Mouse (Mus musculus) gastrocnemius, postnatal 10 days (tissue): ENCODE measurements around the gene Npw. TPM values are rescaled to one million over a fixed set of nuclear protein-coding genes. Genes with fewer than 3 reads are reported as not detected.
"Not testable (repeated sequence)": the region's sequence is repeated elsewhere in the genome, so short reads cannot be mapped to it uniquely, and the experiment has no call there.

Experiments used
- DNase-seq: peaks from one replicate; pipeline ENCODE4 v3.0.0; 2021; ENCODE audit warnings: mixed read lengths
- total RNA-seq, 2 experiments: library from RNA; stranded (reverse); gene quantifications; 2 replicates each; pipeline ENCODE4 v1.2.3; 2021

Gene Npw
- total RNA-seq, 2 experiments from 2014 or later = not detected

DNA sequence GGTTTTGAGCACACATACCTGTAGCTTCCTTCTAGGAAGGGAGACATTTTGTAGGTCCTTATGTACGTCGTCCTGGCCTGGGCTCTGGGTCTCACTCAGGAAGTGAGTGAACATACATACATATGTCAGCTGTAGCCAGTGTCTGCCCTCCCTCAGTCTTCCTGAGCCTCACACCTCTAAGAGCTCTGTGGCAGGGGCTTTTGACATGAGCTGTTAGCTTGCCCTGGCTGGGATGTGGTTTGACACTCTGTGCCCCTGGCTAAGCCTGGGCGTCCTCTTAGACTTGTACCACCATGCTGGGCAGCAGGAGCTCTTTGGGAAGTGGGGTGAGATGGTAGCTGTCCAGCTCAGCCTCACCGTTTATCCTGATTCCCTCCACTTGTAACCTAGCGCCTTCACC lies 13.1 kb upstream of the Npw start:
- no peak for DNase-seq

DNA sequence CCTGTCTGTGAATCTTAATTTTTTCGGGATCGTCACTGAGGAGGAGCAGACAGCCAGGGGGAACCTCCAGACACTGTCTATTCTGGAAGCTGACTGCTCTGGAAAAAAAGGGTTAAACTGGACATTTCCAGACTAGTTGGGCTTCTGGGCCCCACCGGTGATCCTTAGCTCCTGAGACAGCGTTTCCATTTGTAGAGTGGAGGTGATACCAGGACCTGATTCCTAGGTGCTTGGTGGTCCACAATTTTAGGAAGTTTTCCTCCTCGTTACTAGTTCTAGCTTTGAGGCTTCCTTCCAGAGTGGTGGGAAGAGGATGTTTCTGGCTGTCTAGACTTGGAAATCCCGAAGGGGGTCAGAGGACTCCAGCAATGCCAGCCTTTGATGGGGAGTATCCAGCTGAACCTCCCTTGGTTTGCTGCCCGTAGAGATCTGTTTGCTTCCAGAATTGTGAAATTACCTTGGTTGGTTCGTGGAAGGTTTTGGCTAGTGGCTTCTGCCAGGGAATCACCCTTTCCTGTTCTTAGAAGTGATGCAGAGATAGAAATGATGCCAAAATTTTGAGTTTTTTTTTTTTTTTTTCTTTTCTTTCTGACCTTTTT lies 12.1 kb upstream of the Npw start:
- no peak for DNase-seq

DNA sequence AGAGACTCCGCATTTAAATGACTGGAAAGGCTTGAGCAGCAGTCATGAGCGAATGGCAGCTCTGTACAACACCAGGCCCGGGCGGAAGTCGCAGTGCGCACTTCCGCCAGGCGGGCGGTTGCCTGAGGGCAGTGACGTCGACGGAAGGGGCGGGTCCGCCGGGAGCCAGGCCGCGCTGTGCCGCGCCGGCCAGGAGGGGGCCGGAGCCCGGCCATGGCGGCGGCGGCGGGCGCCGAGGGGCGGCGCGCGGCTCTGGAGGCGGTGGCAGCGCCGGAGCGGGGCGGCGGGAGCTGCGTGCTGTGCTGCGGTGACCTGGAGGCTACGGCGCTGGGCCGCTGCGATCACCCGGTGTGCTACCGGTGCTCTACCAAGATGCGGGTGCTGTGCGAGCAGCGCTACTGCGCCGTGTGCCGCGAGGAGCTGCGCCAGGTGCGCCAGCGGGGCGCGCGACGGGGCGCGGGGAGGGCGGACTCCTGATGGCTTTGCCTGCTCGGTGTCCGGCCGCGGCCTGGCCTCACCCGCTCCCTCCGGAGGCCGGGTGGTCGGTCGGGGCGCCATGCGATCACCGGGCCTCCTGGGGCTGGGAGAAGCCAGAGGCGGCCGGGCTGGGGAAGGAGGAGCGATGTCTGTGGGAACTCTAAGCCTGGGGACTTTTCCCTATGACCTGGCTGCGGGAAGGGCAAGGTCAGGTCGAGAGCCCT lies 11.4 kb upstream of the Npw start, which contains the start of gene Zfp598:
TSS of gene Zfp598 (plus strand) at position 143 of the 701 bp plus-strand sequence.
- peak; percentile 97 for DNase-seq

DNA sequence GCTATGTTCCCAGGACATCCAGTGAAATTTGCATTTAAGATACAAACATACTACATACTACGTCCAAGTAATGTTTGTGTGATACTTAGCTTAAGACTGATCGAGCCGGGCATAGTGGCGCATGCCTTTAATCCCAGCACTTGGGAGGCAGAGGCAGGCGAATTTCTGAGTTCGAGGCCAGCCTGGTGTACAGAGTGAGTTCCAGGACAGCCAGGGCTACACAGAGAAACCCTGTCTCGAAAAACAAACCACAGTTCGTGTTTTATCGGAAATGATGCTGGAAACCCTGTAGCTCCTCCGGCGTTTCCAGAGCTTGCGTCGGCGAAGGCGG lies 10.9 kb upstream of the Npw start:
- not testable (repeated sequence) for DNase-seq

DNA sequence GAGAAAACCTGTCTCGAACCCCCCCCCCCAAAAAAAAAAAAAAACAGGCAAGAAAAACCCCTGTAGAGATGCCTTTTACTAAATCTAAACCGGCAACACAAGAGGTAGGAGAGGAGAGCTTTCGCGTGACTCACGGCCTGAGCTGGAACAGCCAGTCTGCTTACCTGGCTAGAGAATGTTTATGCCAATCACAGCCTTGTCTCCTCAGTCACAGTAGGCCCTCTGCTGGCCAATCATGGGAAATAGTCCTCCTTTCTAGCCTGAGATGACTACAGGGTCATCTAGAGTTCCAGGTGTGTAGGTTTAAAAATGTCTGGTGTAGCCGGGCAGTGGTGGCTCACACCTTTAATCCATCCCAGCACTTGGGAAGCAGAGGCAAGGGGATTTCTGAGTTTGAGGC lies 9.2 kb upstream of the Npw start:
- DNase-seq = no peak

DNA sequence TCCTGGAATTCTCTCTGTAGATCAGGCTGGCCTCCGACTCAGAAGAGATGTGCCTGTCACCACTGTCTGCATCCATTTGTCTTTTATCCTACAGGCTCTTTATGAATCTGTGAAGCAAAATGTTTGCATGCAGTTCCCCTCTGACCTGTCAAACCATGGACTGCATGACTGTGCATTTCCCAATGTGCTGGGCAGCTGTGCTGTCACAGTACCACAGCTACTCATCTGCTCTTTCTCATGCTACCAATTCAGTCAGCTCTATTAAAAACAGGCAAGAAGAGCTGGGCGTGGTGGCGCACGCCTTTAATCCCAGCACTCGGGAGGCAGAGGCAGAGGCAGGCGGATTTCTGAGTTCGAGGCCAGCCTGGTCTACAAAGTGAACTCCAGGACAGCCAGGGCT lies 8.8 kb upstream of the Npw start:
- DNase-seq = not testable (repeated sequence)

DNA sequence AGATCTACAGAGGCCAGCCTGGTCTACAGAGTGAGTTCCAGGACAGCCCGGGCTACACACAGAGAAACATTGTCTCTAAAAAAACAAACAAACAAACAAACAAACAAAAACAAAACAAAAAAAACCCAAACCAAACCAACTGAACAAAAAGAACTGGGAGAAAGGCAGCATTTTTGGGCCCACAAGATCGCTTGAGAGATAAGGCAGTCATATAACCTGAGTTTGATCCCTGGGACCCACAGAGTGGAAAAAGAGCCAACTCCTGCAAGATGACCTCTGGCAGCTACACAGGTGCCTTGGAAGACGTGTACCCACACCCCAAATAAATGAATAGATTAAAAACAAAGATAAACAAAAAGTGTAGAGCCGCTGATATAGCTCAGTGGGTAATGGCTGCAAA lies 3.3 kb downstream of the Npw start:
- no peak for DNase-seq

DNA sequence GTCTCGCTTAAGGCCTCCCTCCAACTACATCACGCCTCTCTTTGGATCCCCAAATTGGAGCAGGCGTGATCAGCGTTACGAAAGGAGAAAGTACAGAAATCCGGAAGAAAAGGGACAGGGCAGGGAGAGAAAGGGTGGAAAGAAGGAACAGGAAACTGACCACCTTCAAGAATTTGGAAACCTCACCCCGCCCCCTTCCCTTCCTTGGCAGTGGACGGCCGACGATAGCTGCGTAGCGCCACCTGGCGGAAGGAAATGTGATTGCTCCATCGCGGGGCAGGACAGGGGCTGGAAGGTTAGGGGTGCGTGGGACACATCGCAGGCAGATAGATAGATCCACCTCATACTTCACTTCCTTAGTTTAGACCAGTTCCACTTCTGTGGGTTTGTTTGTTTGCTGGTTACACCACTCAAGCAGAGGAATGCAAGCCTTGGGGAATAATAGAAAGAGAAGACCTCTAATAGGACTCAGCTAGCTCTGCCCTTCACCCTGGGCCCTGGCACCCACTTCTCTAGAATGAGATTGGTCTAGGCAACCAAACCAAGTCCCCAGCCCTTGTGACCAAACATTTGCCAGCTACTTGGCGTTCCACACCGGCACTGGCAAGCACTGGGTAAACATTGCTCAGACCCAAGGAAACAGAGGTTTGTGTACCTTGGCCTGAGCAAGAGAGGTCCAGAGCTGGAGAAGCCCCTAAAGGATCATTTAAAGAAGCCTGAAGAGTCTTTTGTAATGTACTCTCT lies 4.1 kb downstream of the Npw start:
- peak; percentile 79 for DNase-seq

DNA sequence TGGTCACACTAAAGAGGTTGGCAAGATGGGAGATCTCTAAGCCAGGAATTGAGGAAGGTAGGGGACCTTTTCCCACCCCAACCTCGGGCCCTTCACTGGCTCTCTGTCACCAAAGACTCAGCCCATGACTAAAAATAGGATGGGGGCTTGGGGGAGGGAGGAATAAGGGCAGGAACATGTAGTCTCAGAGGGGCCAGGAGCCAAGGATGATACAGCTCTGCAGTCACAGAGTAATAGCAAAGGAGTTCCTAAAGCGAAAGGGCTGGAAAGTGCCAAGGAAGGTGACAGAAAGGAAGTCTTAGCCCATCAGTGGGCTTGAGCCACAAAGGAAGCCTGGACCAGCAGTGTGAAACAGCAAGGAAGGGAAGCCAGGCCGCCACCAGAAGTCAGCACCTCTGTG lies 6.4 kb downstream of the Npw start:
- DNase-seq = no peak

DNA sequence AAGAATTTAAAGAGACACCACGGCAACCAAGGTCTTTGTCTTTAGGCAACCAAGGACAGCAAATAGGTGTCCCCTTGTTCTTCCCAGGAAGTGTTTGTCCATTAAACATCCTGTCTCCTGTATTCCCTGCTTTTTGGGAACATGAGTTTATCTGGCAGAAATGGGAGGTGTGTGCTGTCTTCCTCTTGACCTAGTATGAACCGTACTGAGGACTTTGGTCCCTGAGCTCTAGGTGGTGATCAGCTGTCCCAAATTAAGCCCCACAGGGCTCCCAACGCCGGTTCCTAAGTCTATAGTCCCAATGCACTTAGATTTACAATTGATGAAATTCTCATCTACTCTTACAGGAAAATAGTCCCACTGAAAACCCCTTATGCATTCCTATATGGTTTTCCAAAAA lies 7.5 kb downstream of the Npw start:
- no peak for DNase-seq

DNA sequence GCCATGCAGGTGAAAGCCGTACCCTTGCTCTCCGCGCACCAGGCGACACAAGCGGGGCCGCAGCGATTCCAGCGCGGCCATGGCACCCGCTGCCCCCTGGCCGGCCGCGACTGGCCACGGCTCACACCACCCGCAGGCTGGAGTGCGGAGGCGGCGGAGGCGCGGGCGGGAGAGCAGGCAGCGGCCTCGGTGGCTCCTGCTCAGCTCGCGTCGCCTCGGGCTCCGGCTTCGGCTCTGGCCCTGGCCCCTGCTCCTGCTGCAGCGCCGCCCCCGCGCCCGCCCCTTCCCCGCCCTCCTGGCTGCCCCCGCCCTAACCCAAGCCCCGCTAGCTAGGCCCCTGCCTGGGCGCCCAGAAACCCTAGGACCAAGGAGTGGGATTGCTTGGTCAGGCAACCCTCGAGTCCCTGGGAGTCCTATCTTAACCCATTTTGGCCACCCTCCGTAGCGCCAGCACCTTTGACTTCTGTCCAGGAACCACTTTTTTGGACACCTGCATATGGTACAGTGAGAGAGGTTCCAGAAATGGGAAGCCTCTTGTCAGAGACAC lies 8.1 kb downstream of the Npw start, which contains the start of gene Slc9a3r2:
TSS of gene Slc9a3r2 (minus strand) at position 258 of the 547 bp plus-strand sequence.
- DNase-seq = peak; percentile 65

DNA sequence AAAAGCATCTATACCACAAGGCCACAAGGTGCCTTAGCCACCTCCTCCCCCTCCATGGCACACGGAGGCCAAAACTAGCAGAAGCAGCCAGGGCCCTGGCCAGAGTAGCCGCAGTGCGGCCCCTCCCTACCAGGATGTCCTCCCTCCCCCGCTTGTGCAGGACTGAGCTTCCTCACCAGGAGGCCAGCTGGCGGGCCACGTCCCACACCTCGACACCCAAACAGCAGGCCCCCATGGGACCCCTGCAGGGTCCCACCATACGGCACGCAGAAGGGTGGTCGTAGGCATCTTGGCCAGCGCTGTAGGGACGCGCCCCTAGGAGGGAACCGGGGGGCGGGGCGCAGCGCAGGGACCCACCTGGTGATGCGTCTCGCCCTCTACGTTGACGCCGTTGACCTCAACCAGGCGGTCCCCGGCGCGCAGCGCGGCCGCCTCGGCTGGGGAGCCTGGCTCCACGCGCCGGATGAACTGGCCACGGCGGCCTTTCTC lies 8.6 kb downstream of the Npw start:
- DNase-seq = peak; percentile 48

DNA sequence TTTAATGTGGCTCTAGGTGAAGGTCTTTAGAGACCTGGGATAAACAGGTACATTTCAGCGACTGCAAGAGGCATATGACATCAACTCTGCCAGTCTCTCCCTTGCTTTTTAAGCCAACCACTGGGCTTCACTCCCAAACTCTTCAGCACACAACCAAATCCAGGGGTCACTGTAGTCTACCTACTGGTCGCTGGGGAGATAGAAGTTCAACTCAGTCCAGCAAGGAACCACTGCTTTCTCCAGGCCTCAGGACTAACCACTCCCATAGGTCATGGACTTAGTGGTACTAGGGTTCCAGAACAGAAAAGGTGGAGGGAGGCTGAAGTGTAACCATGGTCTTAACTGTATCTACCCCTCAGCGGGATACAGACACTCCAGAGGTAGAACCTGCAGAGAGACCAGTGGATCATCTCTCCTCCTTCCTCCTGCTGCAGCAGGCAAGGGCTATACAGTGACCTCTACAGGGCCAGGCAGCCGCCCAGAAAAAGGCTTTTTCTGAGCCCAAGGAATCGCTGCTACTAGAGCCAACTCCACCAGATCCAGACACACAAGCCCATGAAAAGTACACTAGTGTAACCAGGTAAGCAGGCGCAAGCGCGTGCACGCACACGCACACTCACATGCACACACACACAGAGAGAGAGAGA lies 9.4 kb downstream of the Npw start:
- DNase-seq = no peak

DNA sequence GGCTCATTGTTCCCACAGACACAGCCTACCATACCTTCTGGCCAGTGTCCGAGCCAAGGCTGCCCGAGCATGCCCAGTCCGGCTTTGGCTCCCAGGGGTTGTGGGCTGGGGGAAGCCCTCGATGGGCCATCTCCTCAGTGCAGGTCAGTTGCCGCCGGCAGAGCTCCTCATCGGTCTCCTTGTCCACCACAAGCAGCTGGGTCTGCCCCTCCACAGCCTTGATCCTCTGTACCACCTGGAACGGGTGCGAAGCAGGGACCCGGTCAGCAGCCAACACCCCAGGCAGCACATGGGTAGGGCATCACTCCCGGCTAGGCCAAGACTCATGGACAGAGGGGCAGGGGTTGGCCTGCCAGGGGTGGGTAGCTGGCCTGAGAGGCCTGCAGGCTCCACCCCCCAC lies 10.8 kb downstream of the Npw start:
- DNase-seq = no peak

DNA sequence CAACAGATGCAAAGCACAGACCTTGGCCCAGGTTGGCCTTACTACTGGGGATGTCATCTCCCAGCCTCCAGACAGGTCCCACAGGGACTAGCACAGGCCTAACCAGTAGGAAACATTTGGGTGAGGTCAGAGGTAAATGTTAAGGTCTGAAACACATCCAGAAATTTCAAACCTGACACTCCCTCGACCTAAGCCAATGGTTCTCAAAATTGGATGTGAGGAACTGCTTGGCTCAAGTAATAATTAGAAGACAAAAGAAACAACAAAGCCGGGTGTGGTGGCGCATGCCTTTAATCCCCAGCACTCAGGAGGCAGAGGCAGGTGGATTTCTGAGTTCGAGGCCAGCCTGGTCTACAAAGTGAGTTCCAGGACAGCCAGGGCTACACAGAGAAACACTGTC lies 11.9 kb downstream of the Npw start:
- no peak for DNase-seq

DNA sequence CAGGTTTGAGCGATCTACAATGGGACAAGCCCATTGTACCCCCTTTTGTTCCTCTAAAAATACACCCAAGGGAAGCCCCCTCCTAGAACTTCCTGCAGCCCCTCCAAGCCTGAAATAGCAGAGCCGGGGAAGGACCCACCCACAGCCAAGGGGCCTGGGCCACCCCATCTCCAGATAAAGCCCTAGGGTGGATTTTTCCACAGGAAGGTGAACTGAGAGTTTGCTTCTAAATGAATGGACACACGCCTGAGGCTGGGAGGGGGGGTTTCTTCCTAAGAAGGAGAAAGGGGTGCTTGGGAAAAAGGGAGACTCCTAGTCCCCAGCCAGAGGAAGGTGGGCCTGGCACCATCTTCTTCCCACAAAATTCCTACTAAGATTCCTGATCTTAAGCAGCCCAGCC lies 12.3 kb downstream of the Npw start:
- no peak for DNase-seq

DNA sequence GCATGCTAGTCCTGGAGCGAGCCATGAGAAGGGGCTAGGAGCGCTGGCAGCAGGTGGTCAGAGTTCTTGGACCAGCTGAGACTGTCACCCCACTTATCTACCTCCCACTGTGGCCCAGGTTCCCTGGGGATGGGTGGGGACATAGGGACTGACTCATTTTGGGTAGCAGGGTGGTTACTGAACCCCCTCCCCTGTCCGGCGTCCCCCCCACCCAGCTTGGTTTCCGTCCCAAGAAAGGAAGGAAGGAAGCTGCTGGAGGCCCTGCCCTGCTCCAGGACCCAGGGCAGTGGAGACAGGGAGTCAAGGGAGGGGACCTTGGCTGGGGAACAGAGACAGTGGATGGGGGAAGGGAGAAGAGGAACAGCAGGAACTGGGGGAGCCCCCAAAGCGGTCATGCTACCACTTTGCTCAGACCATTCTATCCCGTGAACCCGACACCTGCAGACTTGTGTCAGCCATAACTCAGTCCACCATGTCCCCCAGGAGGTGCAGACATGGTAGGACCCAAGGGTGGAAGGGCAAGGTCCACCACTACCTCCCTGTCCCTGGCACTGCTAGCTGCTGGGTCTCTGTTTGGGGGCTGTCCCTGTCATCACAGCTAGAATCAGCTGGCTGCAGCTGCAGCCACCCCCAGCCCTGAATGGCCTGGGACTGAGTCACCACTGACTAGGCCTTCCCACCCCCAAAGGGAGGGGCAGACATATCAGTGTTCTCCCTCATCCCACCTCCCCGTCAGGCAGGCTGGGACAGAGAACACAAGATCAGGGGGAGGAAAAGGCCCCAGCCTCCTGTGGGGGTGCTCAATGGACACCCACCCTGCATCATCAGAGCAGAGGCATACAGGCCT lies 13.2 kb downstream of the Npw start:
- no peak for DNase-seq

DNA sequence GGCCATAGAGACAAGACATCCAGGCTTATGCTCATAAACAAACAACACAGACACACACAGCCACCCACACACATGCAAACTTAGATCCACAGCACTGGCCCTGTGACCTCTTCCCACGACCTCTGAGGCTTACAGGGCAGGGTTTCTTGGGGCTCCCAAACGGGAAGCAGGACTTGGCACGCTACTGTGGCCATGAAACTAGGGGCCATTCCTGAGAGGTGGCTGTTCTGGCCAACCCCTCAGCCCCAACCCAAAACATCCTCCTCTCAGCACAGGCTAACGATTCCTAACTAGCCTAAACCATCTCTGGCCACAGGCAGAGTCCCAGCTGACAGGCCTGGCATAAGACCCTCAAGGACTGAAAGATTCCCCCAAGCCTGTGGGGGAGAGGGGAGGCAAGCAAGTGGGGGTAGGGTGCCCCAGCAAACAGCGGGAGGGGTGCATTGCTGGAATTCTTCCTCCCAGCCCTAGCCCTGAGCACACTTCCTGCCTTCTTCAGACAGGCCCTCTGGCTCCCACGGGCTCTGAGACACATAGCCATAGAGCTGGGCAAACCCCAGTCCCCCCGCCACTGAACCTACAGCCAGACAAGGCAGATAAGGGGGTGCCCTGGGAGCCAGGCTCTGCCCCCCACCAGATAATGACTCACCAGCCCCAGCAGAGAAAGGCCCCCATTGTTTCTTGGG lies 14.1 kb downstream of the Npw start:
- no peak for DNase-seq

DNA sequence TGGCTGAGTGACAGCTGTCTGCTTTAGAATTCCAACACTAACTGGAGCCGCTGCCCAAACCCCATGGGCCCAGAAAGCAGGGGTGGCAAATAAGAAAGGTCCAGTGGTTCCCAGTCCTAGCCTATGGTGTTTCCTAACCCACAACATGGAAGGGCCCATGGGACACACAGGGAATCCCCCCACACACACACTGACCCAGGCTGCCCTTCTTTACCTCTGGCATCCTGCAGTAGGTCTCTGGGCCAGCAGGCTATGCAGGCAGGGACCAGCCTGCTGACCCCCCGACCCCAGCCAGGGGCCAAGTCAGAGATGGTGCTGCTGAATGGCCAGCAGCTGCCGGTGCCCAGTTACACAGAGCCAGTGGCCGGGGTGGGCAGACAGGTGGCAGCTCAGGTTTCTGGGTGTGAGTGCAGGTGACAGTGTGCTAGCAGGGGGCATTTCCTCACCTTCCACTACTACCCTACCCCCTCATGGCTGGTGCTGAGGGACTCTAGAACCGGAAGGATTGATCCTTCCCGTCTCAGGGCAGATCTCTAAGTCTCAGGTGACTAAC lies 15.4 kb downstream of the Npw start:
- no peak for DNase-seq

DNA sequence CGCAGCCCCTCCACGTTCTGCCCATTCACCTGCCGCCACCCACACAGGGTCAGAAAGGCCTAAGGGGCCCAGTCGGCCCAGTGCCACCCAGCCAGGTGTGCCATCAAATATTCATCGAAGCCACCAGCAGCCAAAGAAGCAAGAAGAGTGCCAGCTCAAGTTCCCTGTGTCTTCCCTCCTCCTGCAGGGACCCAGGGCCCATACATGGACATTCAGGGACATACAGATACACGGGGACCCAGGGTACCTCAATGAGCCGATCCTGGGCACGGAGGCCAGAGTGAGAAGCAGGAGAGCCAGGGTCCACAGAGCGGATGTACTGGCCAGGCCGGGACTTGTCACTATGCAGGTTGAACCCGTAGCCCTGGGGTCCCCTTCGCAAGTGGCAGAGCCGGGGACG lies 16.3 kb downstream of the Npw start:
- no peak for DNase-seq

DNA sequence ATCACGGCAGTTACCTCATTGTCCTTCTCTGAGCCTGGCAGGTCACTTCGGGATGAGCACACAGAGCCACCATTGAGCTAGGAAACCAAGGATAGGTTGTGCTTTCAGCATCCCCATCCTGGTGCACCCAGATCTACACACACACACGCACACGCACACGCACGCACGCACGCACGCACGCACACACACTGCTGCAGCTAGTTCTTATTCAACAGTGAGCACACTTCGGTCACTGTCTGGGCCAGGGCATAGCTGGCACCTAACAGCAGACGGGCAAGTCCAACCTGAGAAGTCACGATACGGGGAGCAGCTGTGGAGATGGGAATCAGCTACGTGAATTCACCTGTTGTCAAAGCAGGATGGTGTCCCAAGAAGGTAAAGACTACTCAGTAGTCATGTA lies 17.7 kb downstream of the Npw start:
- DNase-seq = no peak
